Mouse (Mus musculus) midbrain, embryonic 16.5 days (tissue): Measurements from ENCODE around the gene Dhx16. TPM values are rescaled to one million over a fixed set of nuclear protein-coding genes. Genes with fewer than 3 reads are reported as not detected.

Source experiments
- ATAC-seq: fragments of 200-750 bp; cut with Nextera tagmentation; 2 replicates; pipeline ENCODE4 v1.8.0; 2017; ENCODE audit warnings: moderate TSS enrichment
- H3K27ac ChIP-seq: fragments of 300-500 bp; sonication (generic); 2 replicates; pipeline ENCODE4 v1.5.1; 2014; ENCODE audit warnings: mild to moderate bottlenecking, low read length, mixed read lengths
- H3K27me3 ChIP-seq: fragments of 300-500 bp; sonication (generic); 2 replicates; pipeline ENCODE4 v1.6.1; 2014; ENCODE audit warnings: low read depth, low read length, mixed read lengths; ENCODE audit not compliant: control insufficient read depth, insufficient read depth
- H3K36me3 ChIP-seq: fragments of 300-500 bp; sonication (generic); 2 replicates; pipeline ENCODE4 v1.6.1; 2014; ENCODE audit warnings: mild to moderate bottlenecking, low read length, moderate library complexity, mixed read lengths; ENCODE audit not compliant: control insufficient read depth, insufficient read depth
- H3K4me1 ChIP-seq: fragments of 300-500 bp; sonication (generic); 2 replicates; pipeline ENCODE4 v1.6.1; 2014; ENCODE audit warnings: mild to moderate bottlenecking, low read length, mixed read lengths; ENCODE audit not compliant: control insufficient read depth, insufficient read depth
- H3K4me2 ChIP-seq: fragments of 300-500 bp; sonication (generic); 2 replicates; pipeline ENCODE4 v1.6.1; 2014; ENCODE audit warnings: mild to moderate bottlenecking, low read length, mixed read lengths
- H3K4me3 ChIP-seq: fragments of 300-500 bp; sonication (generic); 2 replicates; pipeline ENCODE4 v1.5.1; 2014; ENCODE audit warnings: low read depth, mild to moderate bottlenecking, low read length, moderate library complexity, mixed read lengths
- H3K9ac ChIP-seq: fragments of 300-500 bp; sonication (generic); 2 replicates; pipeline ENCODE4 v1.6.1; 2014; ENCODE audit warnings: low read depth, low read length, mixed read lengths
- H3K9me3 ChIP-seq: fragments of 300-500 bp; sonication (generic); replicated peaks from 2 replicates; pipeline ENCODE4 v1.6.1; 2014; ENCODE audit warnings: mild to moderate bottlenecking, low read length, mixed read lengths; ENCODE audit not compliant: control insufficient read depth, poor library complexity, severe bottlenecking
- WGBS: fragments of 180-500 bp; shearing (Covaris S2); extraction: QIAGEN DNeasy Blood & Tissue Kit; methylation state at CpG from one replicate; pipeline ENCODE4 v1.1.7; 2014; 5-methylcytosine and 5-hydroxymethylcytosine counted together
- polyA plus RNA-seq: library from polyadenylated mRNA; unstranded; fragments of >200 nt; fragmentation: Nextera tagmentation; extraction: Ambion mirVana; gene quantifications from 2 replicates; pipeline ENCODE4 v1.2.1, GENCODE M21; 2015

Dhx16 gene
- polyA plus RNA-seq, 1 experiment from 2014 or later, result 30.5 TPM

- ATAC-seq, result no peak
- H3K4me1 ChIP-seq, result no peaks in the 10 kb centered on the region
- H3K36me3 ChIP-seq, result peaks cover 34% of the 10 kb centered on the region
- H3K9ac ChIP-seq, result 0 out of 2 replicates have a peak overlapping the region, but pooled peaks have one; percentile 20
- H3K9me3 ChIP-seq, result no peaks in the 10 kb centered on the region
- H3K4me2 ChIP-seq, result no peak overlapping the region
- 57% methylated on average over 1 of the region's 1 CpGs for WGBS
- H3K4me3 ChIP-seq, result no peak overlapping the region
- no peak overlapping the region for H3K27ac ChIP-seq
- no peaks in the 10 kb centered on the region for H3K27me3 ChIP-seq
Measured at GRCm38 (mm10) chr17:35848112-35848511, 31.5 kb upstream of the Dhx16 start.

- Histone ChIP-seq H3K9ac (no peak overlapping the region), H3K4me3 (no peak overlapping the region), H3K4me1 (no peaks in the 10 kb centered on the region), H3K27ac (no peak overlapping the region), H3K9me3 (no peaks in the 10 kb centered on the region), H3K27me3 (no peaks in the 10 kb centered on the region), H3K4me2 (no peak overlapping the region), H3K36me3 (peaks cover 34% of the 10 kb centered on the region)
- ATAC-seq, result no peak
- WGBS, result 88% methylated on average over 3 of the region's 3 CpGs
Measured at GRCm38 (mm10) chr17:35850974-35851373, 28.6 kb upstream of the Dhx16 start.

GRCm38 (mm10) chr17:35859371-35859770 lies 20.2 kb upstream of the Dhx16 start:
- no peaks in the 10 kb centered on the region for H3K9me3 ChIP-seq
- no peak overlapping the region for H3K27ac ChIP-seq
- no peak overlapping the region for H3K4me2 ChIP-seq
- 94% methylated on average over 1 of the region's 1 CpGs for WGBS
- no peak overlapping the region for H3K9ac ChIP-seq
- no peak overlapping the region for H3K4me3 ChIP-seq
- H3K4me1 ChIP-seq, result peaks cover 8% of the 10 kb centered on the region
- no peaks in the 10 kb centered on the region for H3K27me3 ChIP-seq
- ATAC-seq, result no peak
- H3K36me3 ChIP-seq, result peaks cover 5% of the 10 kb centered on the region; the same call in 1 of the 2 replicates

- Histone ChIP-seq H3K4me1 (peaks cover 12% of the 10 kb centered on the region), H3K4me3 (no peak overlapping the region), H3K27ac (no peak overlapping the region), H3K4me2 (no peak overlapping the region), H3K9ac (no peak overlapping the region), H3K36me3 (peaks cover 5% of the 10 kb centered on the region; the same call in 1 of the 2 replicates), H3K9me3 (no peaks in the 10 kb centered on the region), H3K27me3 (no peaks in the 10 kb centered on the region)
- WGBS, result 72% methylated on average over 2 of the region's 2 CpGs
- no peak for ATAC-seq
Measured at GRCm38 (mm10) chr17:35859835-35860234, 19.8 kb upstream of the Dhx16 start.

GRCm38 (mm10) chr17:35860831-35861197 lies 18.8 kb upstream of the Dhx16 start:
- 5% methylated on average over 12 of the region's 12 CpGs for WGBS
- ATAC-seq, result peak; percentile 3
- H3K9ac ChIP-seq, result peak overlapping the region; percentile 86
- H3K4me2 ChIP-seq, result peak overlapping the region; percentile 70
- H3K27me3 ChIP-seq, result no peaks in the 10 kb centered on the region
- no peaks in the 10 kb centered on the region for H3K9me3 ChIP-seq
- peaks cover 14% of the 10 kb centered on the region for H3K4me1 ChIP-seq
- H3K36me3 ChIP-seq, result peaks cover 5% of the 10 kb centered on the region; the same call in 1 of the 2 replicates
- peak overlapping the region; percentile 83 for H3K4me3 ChIP-seq
- peak overlapping the region; percentile 94 for H3K27ac ChIP-seq

- Histone ChIP-seq H3K4me3 (peak within 1 kb of the TSS; percentile 83), H3K27me3 (no peaks in the 10 kb centered on the region), H3K9ac (peak within 1 kb of the TSS; percentile 86), H3K4me1 (peaks cover 14% of the 10 kb centered on the region), H3K36me3 (peaks cover 5% of the 10 kb centered on the region; the same call in 1 of the 2 replicates), H3K27ac (peak within 1 kb of the TSS; percentile 94), H3K4me2 (peak within 1 kb of the TSS; percentile 70), H3K9me3 (no peaks in the 10 kb centered on the region)
- under 1% methylated on average over 47 of the region's 47 CpGs for whole genome bisulfite sequencing
- peak; percentile 93 for ATAC-seq
Measured at GRCm38 (mm10) chr17:35861198-35861857, 18.3 kb upstream of the Dhx16 start, which contains the start of gene Nrm. Gene Nrm, plus strand, starts transcription at chr17:35861318.

GRCm38 (mm10) chr17:35864832-35865353 lies 14.7 kb upstream of the Dhx16 start:
- peaks cover 44% of the 10 kb centered on the region for H3K4me1 ChIP-seq

GRCm38 (mm10) chr17:35865481-35866280 lies 13.9 kb upstream of the Dhx16 start, which contains the start of gene Ppp1r18:
Gene Ppp1r18, plus strand, starts transcription at chr17:35865593.
- H3K9ac ChIP-seq, result peak within 1 kb of the TSS; percentile 85
- H3K27me3 ChIP-seq, result no peaks in the 10 kb centered on the region
- H3K4me1 ChIP-seq, result peaks cover 50% of the 10 kb centered on the region
- peak within 1 kb of the TSS; percentile 74 for H3K4me3 ChIP-seq
- peak within 1 kb of the TSS; percentile 95 for H3K27ac ChIP-seq
- peak within 1 kb of the TSS; percentile 95 for H3K4me2 ChIP-seq
- 0% methylated on average over 47 of the region's 48 CpGs for WGBS
- peak; percentile 53 for ATAC-seq
- no peaks in the 10 kb centered on the region for H3K36me3 ChIP-seq
- no peaks in the 10 kb centered on the region for H3K9me3 ChIP-seq

More at GRCm38 (mm10) chr17:35864832-35865353, 14.7 kb upstream of the Dhx16 start:
- Histone ChIP-seq H3K9ac (peak overlapping the region; percentile 85), H3K27ac (peak overlapping the region; percentile 95), H3K9me3 (no peaks in the 10 kb centered on the region), H3K4me3 (peak overlapping the region; percentile 74), H3K27me3 (no peaks in the 10 kb centered on the region), H3K4me2 (peak overlapping the region; percentile 95), H3K36me3 (no peaks in the 10 kb centered on the region)
- WGBS, result 21% methylated on average over 10 of the region's 10 CpGs
- ATAC-seq, result no peak
